Mouse (Mus musculus) embryonic facial prominence, embryonic 11.5 days (tissue): ENCODE measurements around the gene Tmppe. TPM values are rescaled to one million over a fixed set of nuclear protein-coding genes. Genes with fewer than 3 reads are reported as not detected.
"Not testable (repeated sequence)": the region's sequence is repeated elsewhere in the genome, so short reads cannot be mapped to it uniquely, and the experiment has no call there.

Source experiments
- ATAC-seq: fragments of 200-750 bp; cut with Nextera tagmentation; replicated peaks from 2 replicates; pipeline ENCODE4 v1.8.0; 2017; ENCODE audit warnings: low read depth; ENCODE audit not compliant: insufficient number of reproducible peaks, low FRiP score, low TSS enrichment
- DNase-seq: peaks from one replicate; pipeline ENCODE4 v3.0.0-alpha.2; 2015; ENCODE audit warnings: low spot score
- H3K27ac ChIP-seq: fragments of 300-500 bp; sonication (generic); replicated peaks from 2 replicates; pipeline ENCODE4 v1.5.1; 2014; ENCODE audit warnings: mild to moderate bottlenecking, low read depth, low read length, control low read depth
- H3K27me3 ChIP-seq: fragments of 300-500 bp; sonication (generic); 2 replicates; pipeline ENCODE4 v1.6.1; 2014; ENCODE audit warnings: mild to moderate bottlenecking, low read length, moderate library complexity, mixed read lengths; ENCODE audit not compliant: control insufficient read depth, insufficient read depth
- H3K36me3 ChIP-seq: fragments of 300-500 bp; sonication (generic); replicated peaks from 2 replicates; pipeline ENCODE4 v1.6.1; 2014; ENCODE audit warnings: low read depth, mild to moderate bottlenecking, low read length, moderate library complexity, mixed read lengths; ENCODE audit not compliant: control insufficient read depth, insufficient read depth
- H3K4me1 ChIP-seq: fragments of 300-500 bp; sonication (generic); 2 replicates; pipeline ENCODE4 v1.6.1; 2014; ENCODE audit warnings: low read length, mixed read lengths; ENCODE audit not compliant: control insufficient read depth, insufficient read depth
- H3K4me2 ChIP-seq: fragments of 300-500 bp; sonication (generic); 2 replicates; pipeline ENCODE4 v1.6.1; 2014; ENCODE audit warnings: low read depth, mild to moderate bottlenecking, control low read depth, low read length, moderate library complexity
- H3K4me3 ChIP-seq: fragments of 300-500 bp; sonication (generic); 2 replicates; pipeline ENCODE4 v1.5.1; 2014; ENCODE audit warnings: low read depth, low read length, control low read depth
- H3K9ac ChIP-seq: fragments of 300-500 bp; sonication (generic); replicated peaks from 2 replicates; pipeline ENCODE4 v1.6.1; 2014; ENCODE audit warnings: mild to moderate bottlenecking, control low read depth, low read length
- H3K9me3 ChIP-seq: fragments of 300-500 bp; sonication (generic); replicated peaks from 2 replicates; pipeline ENCODE4 v1.6.1; 2016; ENCODE audit warnings: mild to moderate bottlenecking, low read length, inconsistent platforms, mixed read lengths; ENCODE audit not compliant: control insufficient read depth
- WGBS: fragments of 180-500 bp; shearing (Covaris S2); extraction: QIAGEN DNeasy Blood & Tissue Kit; methylation state at CpG from one replicate; pipeline ENCODE4 v1.1.7; 2014; 5-methylcytosine and 5-hydroxymethylcytosine counted together
- polyA plus RNA-seq: library from polyadenylated mRNA; unstranded; fragments of >200 nt; fragmentation: Nextera tagmentation; extraction: Ambion mirVana; gene quantifications from 2 replicates; pipeline ENCODE4 v1.2.1, GENCODE M21; 2014

Tmppe gene
- polyA plus RNA-seq: 2.2 and 3.5 TPM in 2 replicates

- DNase-seq (peak; percentile 94), ATAC-seq (peak; percentile 99)
- peak within 1 kb of the TSS; percentile 82 for H3K4me2 ChIP-seq
- no peaks in the 10 kb centered on the region for H3K27me3 ChIP-seq
- no peaks in the 10 kb centered on the region for H3K9me3 ChIP-seq
- H3K4me1 ChIP-seq: no peaks in the 10 kb centered on the region; the same call in 1 of the 2 replicates
- WGBS: under 1% methylated on average over 71 of the region's 73 CpGs
- peak within 1 kb of the TSS; percentile 92 for H3K9ac ChIP-seq
- peak within 1 kb of the TSS; percentile 87 for H3K27ac ChIP-seq
- peak within 1 kb of the TSS; percentile 86 for H3K4me3 ChIP-seq
- peaks cover 4% of the 10 kb centered on the region for H3K36me3 ChIP-seq
Observed at GRCm38 (mm10) chr9:114400949-114401684, at the start of gene Tmppe, which contains the start of gene Glb1. Gene Tmppe, plus strand, starts transcription at chr9:114401105. Gene Glb1, plus strand, starts transcription at chr9:114401076.

- DNase-seq (peak; percentile 77), ATAC-seq (peak; percentile 74)
- peak overlapping the region; percentile 68 for H3K9ac ChIP-seq
- no peak overlapping the region for H3K27ac ChIP-seq
- peak overlapping the region; percentile 50 for H3K4me3 ChIP-seq
- WGBS: 1% methylated on average over 48 of the region's 48 CpGs
- no peaks in the 10 kb centered on the region for H3K36me3 ChIP-seq
- no peaks in the 10 kb centered on the region for H3K27me3 ChIP-seq
- no peaks in the 10 kb centered on the region for H3K4me1 ChIP-seq
- H3K9me3 ChIP-seq: no peaks in the 10 kb centered on the region
- H3K4me2 ChIP-seq: peak overlapping the region; percentile 84
Observed at GRCm38 (mm10) chr9:114367783-114368470, 33.0 kb upstream of the Tmppe start.

- ATAC-seq (no peak), DNase-seq (no peak)
- Histone ChIP-seq H3K4me1 (no peaks in the 10 kb centered on the region), H3K27me3 (no peaks in the 10 kb centered on the region), H3K27ac (no peak overlapping the region), H3K9me3 (no peaks in the 10 kb centered on the region), H3K4me2 (peak overlapping the region; percentile 84), H3K4me3 (peak overlapping the region; percentile 50), H3K9ac (peak overlapping the region; percentile 68), H3K36me3 (no peaks in the 10 kb centered on the region)
- 15% methylated on average over 12 of the region's 12 CpGs for WGBS
Observed at GRCm38 (mm10) chr9:114368471-114368858, 32.4 kb upstream of the Tmppe start.

- not testable (repeated sequence) for H3K9ac ChIP-seq, H3K4me3 ChIP-seq, H3K36me3 ChIP-seq, H3K27me3 ChIP-seq, H3K9me3 ChIP-seq, H3K4me2 ChIP-seq, H3K4me1 ChIP-seq, H3K27ac ChIP-seq, ATAC-seq
- peak; percentile 35 for DNase-seq
- WGBS: 63% methylated on average over 5 of the region's 5 CpGs
Observed at GRCm38 (mm10) chr9:114369389-114369788, 31.5 kb upstream of the Tmppe start.

GRCm38 (mm10) chr9:114371717-114372116, 29.2 kb upstream of the Tmppe start:
- H3K36me3 ChIP-seq, H3K9ac ChIP-seq, H3K4me1 ChIP-seq, H3K4me2 ChIP-seq, H3K9me3 ChIP-seq, DNase-seq, H3K27me3 ChIP-seq, H3K27ac ChIP-seq, H3K4me3 ChIP-seq, ATAC-seq: not testable (repeated sequence)
- 34% methylated on average over 5 of the region's 5 CpGs for WGBS

- WGBS: 92% methylated on average over 10 of the region's 10 CpGs
- Histone ChIP-seq H3K4me3 (no peak overlapping the region), H3K36me3 (no peaks in the 10 kb centered on the region), H3K27me3 (no peaks in the 10 kb centered on the region), H3K4me1 (no peaks in the 10 kb centered on the region), H3K4me2 (no peak overlapping the region), H3K27ac (no peak overlapping the region), H3K9me3 (no peaks in the 10 kb centered on the region), H3K9ac (no peak overlapping the region)
- ATAC-seq (no peak), DNase-seq (no peak)
Observed at GRCm38 (mm10) chr9:114375276-114375962, 25.5 kb upstream of the Tmppe start.

- Histone ChIP-seq H3K36me3 (no peaks in the 10 kb centered on the region), H3K9me3 (no peaks in the 10 kb centered on the region), H3K9ac (no peak overlapping the region), H3K4me1 (no peaks in the 10 kb centered on the region), H3K27me3 (no peaks in the 10 kb centered on the region), H3K4me3 (no peak overlapping the region), H3K4me2 (no peak overlapping the region), H3K27ac (no peak overlapping the region)
- 92% methylated on average over 10 of the region's 10 CpGs for WGBS
- DNase-seq (no peak), ATAC-seq (no peak)
Observed at GRCm38 (mm10) chr9:114377168-114377567, 23.7 kb upstream of the Tmppe start.
